ENCODE assay signal across 9 mouse cellular contexts in the genomic region with DNA sequence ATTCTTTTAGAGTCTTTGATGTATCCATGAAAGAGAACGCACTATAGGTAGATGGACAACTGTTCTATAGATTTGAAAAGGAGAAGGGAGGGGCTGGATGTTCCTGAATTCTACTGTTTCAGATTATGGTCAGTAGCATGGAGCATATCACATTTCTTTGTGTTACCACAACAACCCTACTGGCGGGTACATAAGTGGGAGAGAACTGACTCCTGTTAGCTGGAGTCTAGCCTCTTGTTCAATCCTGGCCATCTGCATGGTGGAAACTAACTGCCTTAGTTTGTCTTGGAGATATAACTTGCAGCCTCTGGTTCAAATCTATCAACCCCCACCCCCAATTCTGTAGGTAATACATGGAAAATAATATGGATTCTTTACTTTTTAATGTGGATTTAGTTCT. TPM values are rescaled to one million over a fixed set of nuclear protein-coding genes. Genes with fewer than 3 reads are reported as not detected.
DNase-seq lines count a peak whose midpoint lies in the region; ATAC-seq and TF ChIP-seq lines count a peak whose summit lies in the region.
"Had no signal": no experiment of that assay in that cellular context is flagged by ENCODE, and none has a peak within 500 bp of the region (broad histone marks: within the 10 kb centered on the region; RNA-seq: fewer than 3 reads in every experiment).

No protein-coding gene starts in this region.

- no peak overlapping the region for H3K9ac ChIP-seq in liver, embryonic 15.5 days

- H3K36me3 ChIP-seq in hindbrain, embryonic 10.5 days, result no peaks in the 10 kb centered on the region
- H3K36me3 ChIP-seq in liver, embryonic 15.5 days (replicated peaks), result no peaks in the 10 kb centered on the region

- no peak for TF ChIP-seq CTCF in gastrocnemius, adult 2 months (IDR thresholded peaks at IDR 0.05)

- H3K27me3 ChIP-seq in hindbrain, embryonic 10.5 days (ENCODE audit: insufficient read depth, poor library complexity, severe bottlenecking), result peaks cover 53% of the 10 kb centered on the region
- peaks cover 51% of the 10 kb centered on the region for H3K27me3 ChIP-seq in liver, embryonic 15.5 days

- H3K4me3 ChIP-seq in gastrocnemius, adult 2 months, result peak overlapping the region; percentile 86
- peak overlapping the region; percentile 62 for H3K4me3 ChIP-seq in hindbrain, embryonic 10.5 days
- no peak overlapping the region for H3K4me3 ChIP-seq in liver, embryonic 15.5 days (replicated peaks)

- peak overlapping the region; percentile 79 for H3K4me2 ChIP-seq in liver, embryonic 15.5 days

- no peak for ATAC-seq in liver, embryonic 15.5 days (ENCODE audit: insufficient read depth)

- intact Hi-C loops in gastrocnemius, adult 2 months (cut with DNase I), result loop anchor here (2.0 kb wide), 1 partner anchor 95 kb away; no protein-coding TSS in a partner anchor
- intact Hi-C loops in left cerebral cortex, postnatal 14 days (cut with DNase I), result loop anchor here (5.0 kb wide), 1 partner anchor 224 kb away; no protein-coding TSS in a partner anchor

- WGBS in hindbrain, embryonic 10.5 days, result 37% methylated on average over 2 of the region's 2 CpGs
- 70% methylated on average over 2 of the region's 2 CpGs for WGBS in liver, embryonic 15.5 days (ENCODE audit: insufficient replicate concordance)

- no peaks in the 10 kb centered on the region for H3K9me3 ChIP-seq in hindbrain, embryonic 10.5 days
- H3K9me3 ChIP-seq in liver, embryonic 15.5 days (replicated peaks), result no peaks in the 10 kb centered on the region

- H3K4me1 ChIP-seq in hindbrain, embryonic 10.5 days (replicated peaks), result peaks cover 54% of the 10 kb centered on the region
- H3K4me1 ChIP-seq in liver, embryonic 15.5 days (replicated peaks), result peaks cover 17% of the 10 kb centered on the region

- no peak for DNase-seq in gastrocnemius, adult 2 months
- no peak for DNase-seq in gastrocnemius, postnatal 10 days
- peak; percentile 20 for DNase-seq in 3T3-L1 (ENCODE audit: low read depth, low spot score)
- DNase-seq in hindbrain, embryonic 10.5 days (ENCODE audit: low spot score), result no peak
- no peak for DNase-seq in retina, postnatal 1 day
- no peak for DNase-seq in left cerebral cortex, postnatal 14 days (ENCODE audit: low spot score in 2 of 2)
- DNase-seq in natural killer cell, adult 2 months (ENCODE audit: low spot score in 2 of 2), result no peak

- H3K27ac ChIP-seq in gastrocnemius, adult 2 months, result peak overlapping the region; percentile 95
- H3K27ac ChIP-seq in hindbrain, embryonic 10.5 days, result peak overlapping the region; percentile 29; the same call in 1 of the 2 replicates
- H3K27ac ChIP-seq in liver, embryonic 15.5 days (replicated peaks), result no peak overlapping the region

RNA-seq across cellular contexts. Expression of a gene that starts 1.3 kb away (rescaled TPM):
- total RNA-seq in gastrocnemius, adult 2 months (2021), result 10 to 100 TPM; 57.0 to 57.8 TPM
- 100 to 1,000 TPM; 111 to 124 TPM for total RNA-seq in gastrocnemius, postnatal 10 days (2021)
- polyA plus RNA-seq in hindbrain, embryonic 10.5 days (2016; fragmentation: Nextera tagmentation; extraction: Ambion mirVana), result 10.9 and 17.5 TPM in 2 replicates
- polyA plus RNA-seq in liver, embryonic 15.5 days (2015; fragmentation: Nextera tagmentation; extraction: Ambion mirVana), result 4.1 TPM in 2 replicates
- total RNA-seq in left cerebral cortex, postnatal 14 days (2021), result 10 to 100 TPM; 67.1 to 75.4 TPM

RNA-seq across cellular contexts. Expression of a gene that starts 4.1 kb away (rescaled TPM):
- not detected for total RNA-seq in gastrocnemius, adult 2 months (2021)
- total RNA-seq in gastrocnemius, postnatal 10 days (2021), result 1 to 10 TPM; 1.4 TPM
- polyA plus RNA-seq in hindbrain, embryonic 10.5 days (2016; fragmentation: Nextera tagmentation; extraction: Ambion mirVana), result 12.7 and 18.4 TPM in 2 replicates
- polyA plus RNA-seq in liver, embryonic 15.5 days (2015; fragmentation: Nextera tagmentation; extraction: Ambion mirVana), result 0.10 and 0.12 TPM in 2 replicates
- 1 to 10 TPM; 6.6 to 6.9 TPM for total RNA-seq in left cerebral cortex, postnatal 14 days (2021)
- polyA plus RNA-seq: erythroblast, embryonic 14.5 days had no signal
